Mouse (Mus musculus) liver, embryonic 16.5 days (tissue): Measurements from ENCODE around the gene Gm28434. TPM values are rescaled to one million over a fixed set of nuclear protein-coding genes. Genes with fewer than 3 reads are reported as not detected.

Experiments used
- ATAC-seq: fragments of 200-750 bp; cut with Nextera tagmentation; 2 replicates; pipeline ENCODE4 v1.8.0; 2017; ENCODE audit warnings: low read depth, mild to moderate bottlenecking, moderate number of reproducible peaks, moderate library complexity
- H3K27ac ChIP-seq: fragments of 300-500 bp; sonication (generic); 2 replicates; pipeline ENCODE4 v1.5.1; 2014; ENCODE audit warnings: mild to moderate bottlenecking, low read length
- H3K27me3 ChIP-seq: fragments of 300-500 bp; sonication (generic); 2 replicates; pipeline ENCODE4 v1.6.1; 2014; ENCODE audit warnings: low read depth, low read length, mixed read lengths; ENCODE audit not compliant: control insufficient read depth, insufficient read depth
- H3K36me3 ChIP-seq: fragments of 300-500 bp; sonication (generic); 2 replicates; pipeline ENCODE4 v1.6.1; 2014; ENCODE audit warnings: mild to moderate bottlenecking; ENCODE audit not compliant: control insufficient read depth, insufficient read depth
- H3K4me1 ChIP-seq: fragments of 300-500 bp; sonication (generic); 2 replicates; pipeline ENCODE4 v1.6.1; 2014; ENCODE audit warnings: low read depth, low read length, mixed read lengths; ENCODE audit not compliant: control insufficient read depth
- H3K4me2 ChIP-seq: fragments of 300-500 bp; sonication (generic); 2 replicates; pipeline ENCODE4 v1.6.1; 2014; ENCODE audit warnings: low read depth, low read length, mixed read lengths
- H3K4me3 ChIP-seq: fragments of 300-500 bp; sonication (generic); 2 replicates; pipeline ENCODE4 v1.5.1; 2014; ENCODE audit warnings: low read depth, mild to moderate bottlenecking, low read length
- H3K9ac ChIP-seq: fragments of 300-500 bp; sonication (generic); 2 replicates; pipeline ENCODE4 v1.6.1; 2014; ENCODE audit warnings: low read depth, low read length
- H3K9me3 ChIP-seq: fragments of 300-500 bp; sonication (generic); replicated peaks from 2 replicates; pipeline ENCODE4 v1.6.1; 2016; ENCODE audit warnings: low read length; ENCODE audit not compliant: control insufficient read depth
- polyA plus RNA-seq: library from polyadenylated mRNA; unstranded; fragments of >200 nt; fragmentation: Nextera tagmentation; extraction: Ambion mirVana; gene quantifications from 2 replicates; pipeline ENCODE4 v1.2.1, GENCODE M21; 2015

The Gm28434 gene
- polyA plus RNA-seq, 1 experiment from 2014 or later: not detected

DNA sequence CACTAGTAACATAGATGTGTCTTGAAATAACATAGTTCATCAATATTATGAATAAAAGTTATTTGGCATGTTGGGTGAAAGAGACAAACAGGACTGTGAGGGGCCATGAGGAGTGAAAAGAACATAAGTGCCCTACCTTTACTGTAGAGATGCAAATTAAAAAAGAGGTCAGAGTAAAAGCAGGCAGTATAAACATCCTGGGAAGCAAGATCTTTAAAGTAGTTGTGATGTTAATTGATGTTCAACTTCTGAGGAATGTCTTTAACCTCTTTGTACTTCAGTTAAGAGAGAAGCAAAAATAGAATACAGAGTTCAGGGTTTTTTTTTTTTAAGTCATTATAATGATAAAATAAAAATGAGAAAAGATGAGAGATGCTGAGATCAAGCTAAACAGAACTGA, 35.9 kb downstream of the Gm28434 start:
- Histone ChIP-seq H3K4me3 (no peak overlapping the region), H3K4me1 (no peaks in the 10 kb centered on the region), H3K36me3 (no peaks in the 10 kb centered on the region), H3K4me2 (no peak overlapping the region), H3K27me3 (no peaks in the 10 kb centered on the region), H3K9ac (no peak overlapping the region), H3K27ac (no peak overlapping the region), H3K9me3 (no peaks in the 10 kb centered on the region)
- no peak for ATAC-seq

Other genes starting within 250 kb of the Gm28434 start
- gene Csn1s2a, start 194.9 kb upstream of the Gm28434 start, polyA plus RNA-seq: not detected in 2 replicates
- not detected in 2 replicates for gene Csn1s2b, start 161.4 kb upstream of the Gm28434 start, polyA plus RNA-seq
- not detected in 2 replicates for gene Prr27, start 143.8 kb upstream of the Gm28434 start, polyA plus RNA-seq
- not detected in 2 replicates for gene Odam, start 84.5 kb upstream of the Gm28434 start, polyA plus RNA-seq
- gene Csn3, start 43.9 kb upstream of the Gm28434 start, polyA plus RNA-seq: not detected in 2 replicates
- not detected in 2 replicates for gene 2310003L06Rik, start 58 bp upstream of the Gm28434 start, polyA plus RNA-seq
- not detected in 2 replicates for gene Cabs1, start 9.9 kb downstream of the Gm28434 start, polyA plus RNA-seq
- gene Smr3a, start 33.0 kb downstream of the Gm28434 start, polyA plus RNA-seq: not detected in 2 replicates
- not detected in 2 replicates for gene Smr2, start 117.0 kb downstream of the Gm28434 start, polyA plus RNA-seq
- not detected in 2 replicates for gene Gm11116, start 142.0 kb downstream of the Gm28434 start, polyA plus RNA-seq
- not detected in 2 replicates for gene Gm11115, start 184.6 kb downstream of the Gm28434 start, polyA plus RNA-seq